Mouse (Mus musculus): ENCODE results near the gene Sds. TPM values are rescaled to one million over a fixed set of nuclear protein-coding genes. Genes with fewer than 3 reads are reported as not detected.

Gene Sds
- polyA plus RNA-seq, 1 experiment from 2014 or later: not detected

- Histone ChIP-seq H3K4me3 (ENCODE audit: low read depth, low read length) (no peak overlapping the region), H3K4me1 (ENCODE audit: control insufficient read depth, insufficient read depth, low read length) (no peaks in the 10 kb centered on the region; the same call in 1 of the 2 replicates), H3K9ac (ENCODE audit: low read depth, low read length) (no peak overlapping the region), H3K36me3 (ENCODE audit: control insufficient read depth, insufficient read depth, low read length) (no peaks in the 10 kb centered on the region), H3K9me3 (replicated peaks; ENCODE audit: control insufficient read depth, low read length) (no peaks in the 10 kb centered on the region), H3K27ac (ENCODE audit: low read depth, low read length) (no peak overlapping the region), H3K27me3 (ENCODE audit: control insufficient read depth, insufficient read depth, low read length) (peaks cover 31% of the 10 kb centered on the region), H3K4me2 (no peak overlapping the region)
- 3% methylated on average over 9 of the region's 9 CpGs for WGBS (ENCODE audit: insufficient replicate concordance)
- no peak for ATAC-seq (replicated peaks; ENCODE audit: insufficient number of reproducible peaks, low FRiP score, low TSS enrichment)
Measured at GRCm38 (mm10) chr5:120457628-120458027, 18.7 kb upstream of the Sds start.

DNA sequence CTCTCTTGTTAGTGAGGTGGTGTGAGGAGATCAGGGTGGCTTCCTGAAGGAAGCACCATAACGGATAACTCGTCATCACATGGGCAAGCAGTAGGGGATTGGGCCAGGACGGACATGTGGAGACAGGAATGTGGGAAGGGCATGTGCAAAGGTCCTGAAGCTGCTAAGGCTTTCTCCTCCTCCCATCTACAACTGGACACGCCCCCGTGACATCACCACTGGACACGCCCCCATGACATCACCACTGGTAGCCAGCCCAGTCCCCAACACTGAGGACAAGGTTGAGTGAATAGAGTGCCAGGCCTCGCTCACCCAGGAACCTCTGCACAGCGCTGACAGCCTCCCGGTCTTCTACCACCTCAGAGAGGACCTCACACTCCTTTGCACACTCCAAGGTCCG is 17.2 kb upstream of the Sds start:
- Histone ChIP-seq H3K9me3 (replicated peaks; ENCODE audit: control insufficient read depth, low read length) (no peaks in the 10 kb centered on the region; the same call in 1 of the 2 replicates), H3K4me3 (ENCODE audit: low read depth, low read length) (no peak overlapping the region), H3K27ac (ENCODE audit: low read depth, low read length) (no peak overlapping the region), H3K27me3 (ENCODE audit: control insufficient read depth, insufficient read depth, low read length) (peaks cover 37% of the 10 kb centered on the region), H3K36me3 (ENCODE audit: control insufficient read depth, insufficient read depth, low read length) (no peaks in the 10 kb centered on the region), H3K4me2 (no peak overlapping the region), H3K9ac (ENCODE audit: low read depth, low read length) (no peak overlapping the region), H3K4me1 (ENCODE audit: control insufficient read depth, insufficient read depth, low read length) (no peaks in the 10 kb centered on the region; the same call in 1 of the 2 replicates)
- no peak for ATAC-seq (replicated peaks; ENCODE audit: insufficient number of reproducible peaks, low FRiP score, low TSS enrichment)
- 61% methylated on average over 10 of the region's 10 CpGs for WGBS (ENCODE audit: insufficient replicate concordance)

DNA sequence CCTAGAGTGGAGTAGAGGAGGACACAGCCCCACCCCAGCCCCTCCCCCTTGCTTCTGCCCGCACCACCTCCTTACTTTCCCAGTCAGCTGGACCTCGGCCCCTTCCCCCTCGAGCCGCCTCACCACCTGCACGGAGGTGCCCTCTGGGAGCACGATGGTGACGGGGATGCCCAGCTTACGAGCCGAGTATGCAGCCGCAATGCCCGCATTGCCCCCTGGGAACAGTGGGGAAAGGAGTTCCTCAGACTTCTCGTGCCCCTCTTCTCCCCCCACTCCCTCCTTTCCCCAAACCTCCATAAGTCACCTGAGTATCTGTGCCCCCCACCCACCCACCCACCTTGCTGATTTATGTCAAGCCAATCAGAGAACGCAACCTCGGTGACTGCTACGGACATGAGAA is 14.4 kb upstream of the Sds start:
- no peak overlapping the region for H3K4me3 ChIP-seq (ENCODE audit: low read depth, low read length)
- no peak overlapping the region for H3K4me2 ChIP-seq
- no peak for ATAC-seq (replicated peaks; ENCODE audit: insufficient number of reproducible peaks, low FRiP score, low TSS enrichment)
- peaks cover 3% of the 10 kb centered on the region for H3K4me1 ChIP-seq (ENCODE audit: control insufficient read depth, insufficient read depth, low read length)
- 76% methylated on average over 15 of the region's 15 CpGs for WGBS (ENCODE audit: insufficient replicate concordance)
- no peak overlapping the region for H3K9ac ChIP-seq (ENCODE audit: low read depth, low read length)
- H3K27me3 ChIP-seq (ENCODE audit: control insufficient read depth, insufficient read depth, low read length): peaks cover 25% of the 10 kb centered on the region
- H3K36me3 ChIP-seq (ENCODE audit: control insufficient read depth, insufficient read depth, low read length): no peaks in the 10 kb centered on the region
- H3K27ac ChIP-seq (ENCODE audit: low read depth, low read length): no peak overlapping the region
- H3K9me3 ChIP-seq (replicated peaks; ENCODE audit: control insufficient read depth, low read length): no peaks in the 10 kb centered on the region; the same call in 1 of the 2 replicates

DNA sequence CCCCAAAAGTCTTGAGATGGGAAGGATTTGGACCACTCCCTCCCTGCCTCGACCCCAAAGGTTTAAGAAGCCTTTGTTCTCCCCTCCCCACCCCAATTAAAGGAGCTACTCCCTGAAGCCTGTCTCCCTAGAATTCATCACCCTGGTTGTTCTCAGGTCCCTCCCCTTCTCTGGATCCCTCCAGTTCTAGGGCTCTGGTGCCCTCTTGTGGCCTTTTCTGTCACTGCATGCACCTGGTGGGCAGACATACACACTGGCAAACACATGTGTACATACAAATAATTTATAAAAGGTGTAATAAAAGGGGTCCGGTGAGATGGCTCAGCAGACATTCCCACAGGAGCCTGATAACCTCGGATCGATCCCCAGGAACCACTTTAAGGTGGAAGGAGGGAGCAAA is 12.0 kb upstream of the Sds start:
- 57% methylated on average over 4 of the region's 4 CpGs for WGBS (ENCODE audit: insufficient replicate concordance)
- ATAC-seq (replicated peaks; ENCODE audit: insufficient number of reproducible peaks, low FRiP score, low TSS enrichment): no peak

DNA sequence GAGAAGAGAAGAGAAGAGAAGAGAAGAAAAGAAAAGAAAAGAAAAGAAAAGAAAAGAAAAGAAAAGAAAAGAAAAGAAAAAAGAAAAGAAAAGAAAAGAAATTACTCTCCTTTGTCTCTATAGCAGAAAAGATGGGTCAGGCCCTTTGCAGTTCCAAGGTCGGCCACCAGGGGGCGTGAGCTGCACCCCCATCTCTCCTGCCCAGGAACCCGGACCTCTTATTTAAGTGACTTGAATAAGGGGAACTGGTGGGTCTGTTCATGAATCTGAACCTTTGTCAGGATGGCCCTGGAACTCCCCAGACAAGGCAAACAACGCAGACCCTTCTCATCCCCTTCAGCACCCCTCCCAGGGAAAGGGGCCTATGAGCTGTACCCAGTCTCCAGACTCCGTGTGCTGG is 11.3 kb upstream of the Sds start:
- ATAC-seq (replicated peaks; ENCODE audit: insufficient number of reproducible peaks, low FRiP score, low TSS enrichment): no peak
- Histone ChIP-seq H3K4me2 (no peak overlapping the region), H3K9ac (ENCODE audit: low read depth, low read length) (no peak overlapping the region), H3K36me3 (ENCODE audit: control insufficient read depth, insufficient read depth, low read length) (no peaks in the 10 kb centered on the region), H3K9me3 (replicated peaks; ENCODE audit: control insufficient read depth, low read length) (no peaks in the 10 kb centered on the region; the same call in 1 of the 2 replicates), H3K4me3 (ENCODE audit: low read depth, low read length) (no peak overlapping the region), H3K27ac (ENCODE audit: low read depth, low read length) (no peak overlapping the region), H3K27me3 (ENCODE audit: control insufficient read depth, insufficient read depth, low read length) (peaks cover 22% of the 10 kb centered on the region), H3K4me1 (ENCODE audit: control insufficient read depth, insufficient read depth, low read length) (peaks cover 3% of the 10 kb centered on the region)
- WGBS (ENCODE audit: insufficient replicate concordance): 38% methylated on average over 5 of the region's 5 CpGs

More for the DNA sequence above, 12.0 kb upstream of the Sds start:
- no peaks in the 10 kb centered on the region; the same call in 1 of the 2 replicates for H3K9me3 ChIP-seq (replicated peaks; ENCODE audit: control insufficient read depth, low read length)
- no peak overlapping the region for H3K4me3 ChIP-seq (ENCODE audit: low read depth, low read length)
- no peak overlapping the region for H3K27ac ChIP-seq (ENCODE audit: low read depth, low read length)
- H3K9ac ChIP-seq (ENCODE audit: low read depth, low read length): no peak overlapping the region
- no peaks in the 10 kb centered on the region for H3K36me3 ChIP-seq (ENCODE audit: control insufficient read depth, insufficient read depth, low read length)
- H3K4me1 ChIP-seq (ENCODE audit: control insufficient read depth, insufficient read depth, low read length): peaks cover 3% of the 10 kb centered on the region
- no peak overlapping the region for H3K4me2 ChIP-seq
- peaks cover 22% of the 10 kb centered on the region for H3K27me3 ChIP-seq (ENCODE audit: control insufficient read depth, insufficient read depth, low read length)

DNA sequence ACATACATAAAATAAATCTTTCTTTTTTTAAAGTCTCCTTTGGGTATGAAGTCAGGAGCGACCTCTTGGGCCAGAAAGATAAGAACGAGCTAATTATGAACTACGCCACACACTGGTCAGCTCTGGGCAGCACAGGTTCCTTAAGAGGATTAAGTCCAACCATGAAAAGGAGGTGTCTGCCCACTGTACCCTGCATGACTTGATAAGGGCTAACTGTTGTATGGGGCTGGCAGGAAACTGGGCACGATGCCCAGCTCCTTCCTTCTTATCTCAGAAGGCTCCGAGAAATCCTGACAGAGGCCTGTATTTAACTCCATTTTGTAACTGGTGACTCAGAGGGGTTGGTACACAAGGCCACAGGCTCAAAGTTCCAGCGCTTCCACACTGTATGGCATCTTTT is 10.5 kb upstream of the Sds start:
- Histone ChIP-seq H3K27me3 (ENCODE audit: control insufficient read depth, insufficient read depth, low read length) (peaks cover 21% of the 10 kb centered on the region), H3K36me3 (ENCODE audit: control insufficient read depth, insufficient read depth, low read length) (no peaks in the 10 kb centered on the region), H3K27ac (ENCODE audit: low read depth, low read length) (no peak overlapping the region), H3K4me3 (ENCODE audit: low read depth, low read length) (no peak overlapping the region), H3K9me3 (replicated peaks; ENCODE audit: control insufficient read depth, low read length) (no peaks in the 10 kb centered on the region; the same call in 1 of the 2 replicates), H3K4me1 (ENCODE audit: control insufficient read depth, insufficient read depth, low read length) (peaks cover 3% of the 10 kb centered on the region), H3K4me2 (no peak overlapping the region), H3K9ac (ENCODE audit: low read depth, low read length) (no peak overlapping the region)
- ATAC-seq (replicated peaks; ENCODE audit: insufficient number of reproducible peaks, low FRiP score, low TSS enrichment): no peak
- WGBS (ENCODE audit: insufficient replicate concordance): 58% methylated on average over 6 of the region's 6 CpGs

GRCm38 (mm10) chr5:120467026-120467425 is 9.3 kb upstream of the Sds start:
- peaks cover 13% of the 10 kb centered on the region for H3K27me3 ChIP-seq (ENCODE audit: control insufficient read depth, insufficient read depth, low read length)
- no peaks in the 10 kb centered on the region; the same call in 1 of the 2 replicates for H3K9me3 ChIP-seq (replicated peaks; ENCODE audit: control insufficient read depth, low read length)
- peaks cover 3% of the 10 kb centered on the region; the same call in 1 of the 2 replicates for H3K4me1 ChIP-seq (ENCODE audit: control insufficient read depth, insufficient read depth, low read length)
- H3K27ac ChIP-seq (ENCODE audit: low read depth, low read length): no peak overlapping the region
- no peaks in the 10 kb centered on the region for H3K36me3 ChIP-seq (ENCODE audit: control insufficient read depth, insufficient read depth, low read length)
- peak overlapping the region; percentile 35 for H3K4me3 ChIP-seq (ENCODE audit: low read depth, low read length)
- ATAC-seq (replicated peaks; ENCODE audit: insufficient number of reproducible peaks, low FRiP score, low TSS enrichment): no peak
- H3K4me2 ChIP-seq: peak overlapping the region; percentile 47
- 6% methylated on average over 4 of the region's 4 CpGs for WGBS (ENCODE audit: insufficient replicate concordance)
- H3K9ac ChIP-seq (ENCODE audit: low read depth, low read length): peak overlapping the region; percentile 56; the same call in 1 of the 2 replicates

GRCm38 (mm10) chr5:120468336-120468735 is 8.0 kb upstream of the Sds start:
- H3K9ac ChIP-seq (ENCODE audit: low read depth, low read length): no peak overlapping the region
- WGBS (ENCODE audit: insufficient replicate concordance): 65% methylated on average over 5 of the region's 5 CpGs
- no peaks in the 10 kb centered on the region for H3K36me3 ChIP-seq (ENCODE audit: control insufficient read depth, insufficient read depth, low read length)
- no peaks in the 10 kb centered on the region; the same call in 1 of the 2 replicates for H3K9me3 ChIP-seq (replicated peaks; ENCODE audit: control insufficient read depth, low read length)
- no peak overlapping the region for H3K4me2 ChIP-seq
- peaks cover 3% of the 10 kb centered on the region; the same call in 1 of the 2 replicates for H3K4me1 ChIP-seq (ENCODE audit: control insufficient read depth, insufficient read depth, low read length)
- no peak overlapping the region for H3K4me3 ChIP-seq (ENCODE audit: low read depth, low read length)
- ATAC-seq (replicated peaks; ENCODE audit: insufficient number of reproducible peaks, low FRiP score, low TSS enrichment): no peak
- no peak overlapping the region for H3K27ac ChIP-seq (ENCODE audit: low read depth, low read length)
- H3K27me3 ChIP-seq (ENCODE audit: control insufficient read depth, insufficient read depth, low read length): 0 out of 2 replicates have a peak, but pooled peaks cover 3% of the 10 kb centered on the region

- peaks cover 3% of the 10 kb centered on the region; the same call in 1 of the 2 replicates for H3K4me1 ChIP-seq (ENCODE audit: control insufficient read depth, insufficient read depth, low read length)
- no peak for ATAC-seq (replicated peaks; ENCODE audit: insufficient number of reproducible peaks, low FRiP score, low TSS enrichment)
- no peak overlapping the region for H3K4me2 ChIP-seq
- H3K36me3 ChIP-seq (ENCODE audit: control insufficient read depth, insufficient read depth, low read length): no peaks in the 10 kb centered on the region
- no peak overlapping the region for H3K9ac ChIP-seq (ENCODE audit: low read depth, low read length)
- H3K9me3 ChIP-seq (replicated peaks; ENCODE audit: control insufficient read depth, low read length): no peaks in the 10 kb centered on the region; the same call in 1 of the 2 replicates
- 80% methylated on average over 6 of the region's 6 CpGs for WGBS (ENCODE audit: insufficient replicate concordance)
- no peaks in the 10 kb centered on the region for H3K27me3 ChIP-seq (ENCODE audit: control insufficient read depth, insufficient read depth, low read length)
- no peak overlapping the region for H3K4me3 ChIP-seq (ENCODE audit: low read depth, low read length)
- no peak overlapping the region for H3K27ac ChIP-seq (ENCODE audit: low read depth, low read length)
Measured at GRCm38 (mm10) chr5:120468830-120469229, 7.5 kb upstream of the Sds start.

Data from heart, embryonic 11.5 days (tissue).